Mouse (Mus musculus): ENCODE results near the gene Mcat.
"Not testable (repeated sequence)": the region's sequence is repeated elsewhere in the genome, so short reads cannot be mapped to it uniquely, and the experiment has no call there.

Mcat gene

DNA sequence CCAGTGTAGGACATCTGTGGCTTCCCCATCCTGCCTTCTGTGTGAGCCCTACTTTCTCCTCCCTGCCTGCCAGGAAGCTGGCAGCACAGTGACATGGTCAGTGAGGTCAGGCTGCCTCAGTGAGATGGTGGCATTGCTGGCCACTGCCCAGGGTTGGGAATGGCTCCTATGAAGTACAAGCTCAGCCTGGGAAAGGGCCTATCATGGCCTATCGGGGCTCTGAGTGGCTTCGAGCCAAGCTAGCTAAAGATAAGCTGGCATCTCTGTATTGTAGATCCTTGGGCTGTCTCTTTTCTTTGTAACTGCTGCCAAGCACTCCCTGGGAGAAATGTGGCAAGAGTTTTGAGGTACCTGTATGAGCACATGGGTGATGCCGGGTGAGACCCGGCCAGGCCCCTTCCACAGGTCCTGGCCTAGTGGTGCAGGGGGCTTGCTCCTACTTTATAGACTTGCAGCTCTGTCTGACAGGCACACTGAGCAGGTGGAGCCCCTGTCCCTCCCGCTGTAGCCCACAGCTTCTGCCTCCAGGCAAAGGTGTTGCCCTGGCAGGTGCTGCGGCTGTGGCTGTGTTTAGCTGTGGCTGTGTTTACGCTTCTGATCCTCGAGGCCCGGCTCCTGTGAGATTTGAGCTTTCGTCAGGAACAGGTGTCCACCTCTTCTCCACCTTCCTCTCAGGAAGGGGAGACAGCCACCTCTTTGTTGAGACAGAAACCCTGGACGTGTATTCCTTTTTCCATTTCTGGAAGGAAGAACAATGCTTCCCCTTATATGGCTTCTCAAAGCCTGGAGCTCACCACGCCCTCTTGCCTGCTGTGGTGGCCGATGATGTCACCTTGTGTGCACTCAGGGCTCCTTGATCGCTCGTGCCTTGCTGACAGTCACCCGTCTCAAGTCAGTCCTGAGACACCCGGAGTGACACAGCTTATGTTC, 28.4 kb downstream of the Mcat start:
- DNase-seq = no peak

DNA sequence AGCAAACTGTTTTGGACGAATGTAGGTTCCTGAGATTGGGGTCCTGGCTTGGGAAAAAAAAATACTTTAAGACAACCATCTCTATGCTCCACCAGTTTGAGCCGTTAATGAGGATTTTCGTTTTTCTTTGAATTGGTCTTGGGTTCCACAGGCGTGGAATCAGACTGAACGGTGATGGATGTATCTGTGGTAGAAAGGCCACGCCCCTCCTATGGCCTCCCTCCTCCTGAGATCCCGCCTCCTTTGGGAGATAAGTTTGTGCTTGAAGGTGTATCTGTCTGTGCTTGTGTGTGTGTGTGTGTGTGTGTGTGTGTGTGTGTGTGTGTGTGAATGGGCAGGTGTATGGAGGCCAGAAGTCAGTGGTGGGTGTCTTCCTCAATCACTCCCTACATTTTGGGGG, 31.0 kb downstream of the Mcat start:
- no peak for DNase-seq

DNA sequence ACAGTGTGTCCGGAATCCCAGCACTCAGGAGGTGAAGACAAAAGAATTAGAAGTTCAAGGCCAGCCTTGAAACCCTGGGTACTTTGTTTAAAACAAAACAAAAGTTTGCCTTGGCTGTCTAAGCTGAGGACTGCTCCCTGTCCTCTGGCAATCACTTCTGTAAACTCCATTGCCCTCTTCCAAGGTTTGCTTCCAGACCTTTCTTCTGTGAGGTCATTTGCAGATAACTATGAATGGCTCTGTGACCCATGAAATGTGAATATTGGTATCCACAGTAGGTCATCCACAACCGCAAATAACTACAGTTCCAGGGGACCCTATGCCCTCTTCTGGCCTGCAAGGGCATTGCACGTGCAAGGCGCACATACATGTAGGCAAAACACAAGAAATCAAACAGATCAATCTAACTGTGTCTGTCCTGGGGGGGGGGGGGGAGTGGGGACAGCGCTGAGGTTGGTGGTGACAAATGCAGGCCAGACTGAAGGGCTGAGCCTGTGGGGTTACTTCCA, 31.6 kb downstream of the Mcat start:
- no peak for DNase-seq

DNA sequence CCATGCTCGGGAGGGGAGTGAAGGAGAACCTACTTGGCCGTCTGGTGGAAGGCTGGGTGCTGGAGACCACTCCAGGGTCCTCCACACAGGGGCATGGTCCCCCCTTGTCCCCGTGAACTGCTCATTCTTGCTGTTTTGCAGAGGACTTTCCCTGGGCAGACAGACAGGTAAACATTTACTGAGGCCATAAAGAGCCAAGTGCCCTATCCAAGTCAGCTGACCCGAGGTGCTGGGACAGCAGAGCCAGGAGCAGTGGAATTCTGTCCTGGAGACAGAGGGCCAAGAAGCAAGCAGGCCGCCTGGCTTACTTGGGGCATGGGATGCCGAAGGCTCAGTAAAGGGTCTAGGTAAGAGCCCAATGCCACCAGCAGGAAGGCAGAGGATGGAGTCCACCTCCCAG, 32.9 kb downstream of the Mcat start:
- DNase-seq = no peak

DNA sequence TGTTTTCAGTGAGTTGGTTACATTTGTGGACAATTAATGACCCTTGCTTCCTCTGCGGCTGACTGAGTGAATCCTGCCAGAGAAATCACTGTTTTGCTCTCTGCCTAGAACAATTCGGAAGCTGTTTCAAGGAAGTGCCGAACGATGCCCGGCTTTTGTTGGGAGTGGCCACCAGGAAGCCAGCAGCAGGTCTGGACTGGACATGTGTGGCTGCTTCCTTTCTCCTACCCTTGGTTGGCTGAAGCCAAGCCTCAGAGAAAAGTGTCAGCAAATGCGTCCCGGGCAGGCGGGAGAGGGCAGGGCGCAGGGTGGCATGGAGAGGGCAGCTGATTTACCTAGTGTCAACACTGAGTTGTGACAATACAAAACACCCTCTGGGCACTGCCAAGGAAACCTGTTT, 33.4 kb downstream of the Mcat start:
- DNase-seq = no peak

DNA sequence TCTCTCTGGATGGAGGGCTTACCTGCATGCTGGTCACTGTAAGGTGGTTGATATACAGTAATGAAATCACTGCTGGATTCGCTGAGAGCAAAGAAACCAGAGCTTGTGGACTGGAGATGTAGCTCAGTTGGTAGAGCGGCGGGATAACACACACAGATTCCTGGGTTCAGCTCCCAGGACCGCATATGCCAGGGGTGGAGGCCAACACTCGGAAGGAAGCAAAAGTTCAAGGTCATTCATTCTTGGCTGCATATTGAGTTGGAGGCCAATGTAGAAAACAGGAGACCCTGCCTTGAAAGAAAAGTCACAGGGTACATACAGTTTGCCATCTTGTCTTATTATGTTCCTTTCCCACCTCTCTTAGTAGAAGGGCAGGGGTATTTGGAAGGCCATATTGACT, 33.8 kb downstream of the Mcat start:
- no peak for DNase-seq

DNA sequence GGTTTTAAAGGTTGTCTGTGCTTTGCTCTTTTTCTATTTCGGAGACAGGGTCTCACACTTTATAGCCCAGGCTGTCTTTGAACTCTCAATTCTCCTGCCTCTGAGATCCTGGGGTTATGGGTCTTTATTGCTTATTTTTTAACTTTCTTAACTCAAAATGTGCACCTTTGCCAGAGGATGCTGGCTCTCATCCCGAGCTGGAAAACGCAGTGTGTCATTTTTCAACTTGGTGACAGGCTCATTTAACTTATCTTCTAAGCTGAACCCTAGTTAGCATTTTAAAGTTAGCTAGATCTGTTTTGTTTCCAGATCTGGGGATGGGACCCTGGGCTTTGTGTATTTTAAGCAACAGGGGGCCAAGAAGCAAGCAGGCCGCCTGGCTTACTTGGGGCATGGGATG, 34.7 kb downstream of the Mcat start:
- DNase-seq = no peak

DNA sequence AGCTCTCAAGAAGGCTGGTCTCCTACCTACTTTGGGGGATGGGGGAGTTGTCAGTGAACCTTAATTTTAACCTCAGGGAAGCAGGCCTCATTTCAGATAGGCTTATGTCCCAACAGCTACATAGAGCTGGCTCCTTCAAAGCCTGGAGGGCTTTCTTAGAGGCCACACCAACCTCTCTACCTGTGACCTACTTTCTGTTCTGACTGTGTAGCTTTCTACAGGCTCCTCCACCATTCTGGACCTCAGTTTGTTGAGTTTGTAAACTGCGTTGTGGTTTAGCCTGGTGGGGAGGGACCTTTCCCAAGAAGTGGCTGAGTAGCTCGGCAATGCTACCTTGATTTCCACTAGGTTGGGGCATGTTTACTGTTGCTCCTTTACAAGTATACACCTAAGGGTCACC, 35.8 kb downstream of the Mcat start:
- DNase-seq = no peak

DNA sequence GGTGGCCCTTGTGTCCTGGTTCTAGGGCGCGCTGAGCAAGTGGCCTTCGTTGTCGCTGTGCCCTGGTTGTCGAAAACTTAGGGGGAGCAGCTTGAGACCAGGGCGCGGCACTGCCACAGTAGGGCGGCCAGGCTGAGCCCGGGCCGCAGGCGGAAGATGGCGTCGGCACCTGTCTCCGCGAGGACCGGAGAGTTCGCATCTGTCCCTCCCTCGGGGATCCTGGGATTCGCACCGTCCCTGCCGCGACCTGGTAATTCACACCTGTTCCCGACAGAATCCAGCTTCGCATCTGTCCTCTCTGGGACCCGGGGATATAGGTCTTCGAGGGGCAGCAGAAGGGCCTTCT, 36.5 kb downstream of the Mcat start:
- no peak for DNase-seq

DNA sequence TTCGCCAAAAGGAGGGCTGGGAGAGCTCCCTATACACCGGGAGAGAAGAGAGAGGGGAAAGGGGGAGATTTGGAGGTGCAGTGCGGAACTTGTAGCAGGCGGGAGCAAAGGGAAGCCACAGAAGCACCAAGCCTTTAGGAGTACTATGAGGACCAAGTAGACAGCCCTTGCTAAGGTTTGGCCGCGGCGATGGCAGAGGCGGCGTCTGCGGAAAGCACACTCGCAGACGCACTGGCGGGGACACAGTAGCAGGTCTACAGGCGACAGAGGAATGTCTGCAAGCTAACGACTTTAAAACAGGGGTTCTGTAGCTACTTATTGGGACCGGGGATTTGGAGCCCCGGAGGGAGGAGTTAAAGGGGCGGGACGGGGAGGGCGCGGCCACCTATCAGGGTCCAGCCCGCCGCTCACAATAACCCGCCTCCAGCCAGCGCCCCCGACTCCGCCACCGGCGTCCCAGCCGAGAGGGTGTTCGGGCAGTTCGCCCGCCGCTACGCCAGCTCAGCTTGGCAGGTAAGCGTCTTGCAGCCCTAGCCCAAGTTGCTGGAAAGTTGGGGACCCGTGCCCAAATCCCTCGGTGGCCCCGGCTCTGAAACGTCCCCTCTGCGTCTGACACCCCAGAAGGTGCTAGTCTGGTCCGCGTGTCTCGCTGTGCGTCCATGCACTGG, 37.0 kb downstream of the Mcat start, which contains the start of gene Bik:
TSS of gene Bik (plus strand) at position 439 of the 668 bp plus-strand sequence.
- DNase-seq = peak; percentile 22 to 35

DNA sequence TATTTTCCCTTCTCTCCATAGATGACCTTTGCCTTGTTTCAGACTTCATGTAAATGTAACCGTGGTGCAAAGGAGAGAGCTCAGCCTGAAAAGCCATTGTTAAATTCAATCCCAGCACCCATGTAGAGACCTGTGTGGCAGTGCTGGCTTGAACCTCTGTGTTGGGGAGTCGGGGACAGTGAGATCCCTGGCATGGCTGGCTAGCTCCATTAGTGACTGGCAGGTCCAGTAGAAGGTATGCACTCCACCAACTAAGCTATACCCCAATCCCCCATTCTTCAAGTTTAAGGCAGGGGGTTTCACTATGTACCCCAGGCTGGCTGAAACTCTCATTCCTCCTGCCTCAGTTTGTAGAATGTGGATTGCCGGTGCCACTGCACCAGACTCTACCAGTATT, 39.3 kb downstream of the Mcat start:
- DNase-seq = no peak

DNA sequence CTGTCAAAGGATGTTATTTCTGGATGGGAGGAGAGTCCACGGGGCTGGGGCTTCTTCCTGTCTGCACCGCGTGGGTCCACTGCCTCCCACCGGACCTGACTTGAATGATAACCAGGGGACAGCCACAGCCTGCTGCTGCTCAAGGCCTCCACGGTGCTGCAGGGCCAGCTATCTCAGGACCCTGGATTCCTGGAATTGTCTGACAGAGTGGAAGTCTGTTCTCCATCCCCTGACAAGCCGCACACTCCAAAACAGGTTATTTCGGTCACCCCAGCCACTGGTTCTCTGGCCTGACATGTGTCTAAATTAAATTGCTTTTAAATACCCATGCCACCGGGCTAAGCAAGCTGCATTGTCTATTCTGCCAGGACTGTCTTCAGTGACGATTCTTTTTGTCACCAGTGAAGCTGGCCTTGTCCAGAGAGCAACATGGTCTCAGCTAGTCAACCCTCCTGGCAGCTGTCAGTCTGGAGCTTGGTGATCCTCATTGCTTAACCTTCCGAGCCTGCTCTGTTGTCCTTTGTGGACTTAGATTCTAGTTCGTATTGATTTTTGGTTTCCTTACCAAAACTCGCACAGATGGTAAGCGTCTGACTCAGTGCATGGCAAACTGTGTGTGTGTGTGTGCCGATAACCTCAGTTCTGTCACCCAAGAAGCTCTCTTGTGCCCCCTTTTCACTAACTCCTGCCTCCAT, 39.8 kb downstream of the Mcat start:
- DNase-seq = no peak

DNA sequence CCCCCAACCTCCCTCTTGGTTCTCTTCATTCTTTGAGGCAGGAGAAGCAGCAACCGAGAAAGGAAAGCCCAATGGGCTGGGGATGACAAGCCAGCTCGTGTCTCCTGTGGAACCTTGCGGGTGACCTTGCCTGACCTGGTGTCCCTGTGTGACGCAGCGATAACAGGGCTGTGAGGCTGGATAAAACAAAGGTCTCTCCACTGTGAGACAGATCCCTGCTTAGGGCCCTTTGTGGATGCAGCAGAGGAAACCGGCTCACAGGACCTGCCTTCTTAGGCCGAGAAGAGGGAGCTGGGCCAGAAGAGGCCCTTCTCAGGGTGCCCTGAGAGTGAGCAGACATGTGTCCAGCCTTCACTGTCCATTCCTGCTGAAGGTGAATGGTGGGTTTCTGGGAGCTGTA, 40.4 kb downstream of the Mcat start:
- no peak for DNase-seq

DNA sequence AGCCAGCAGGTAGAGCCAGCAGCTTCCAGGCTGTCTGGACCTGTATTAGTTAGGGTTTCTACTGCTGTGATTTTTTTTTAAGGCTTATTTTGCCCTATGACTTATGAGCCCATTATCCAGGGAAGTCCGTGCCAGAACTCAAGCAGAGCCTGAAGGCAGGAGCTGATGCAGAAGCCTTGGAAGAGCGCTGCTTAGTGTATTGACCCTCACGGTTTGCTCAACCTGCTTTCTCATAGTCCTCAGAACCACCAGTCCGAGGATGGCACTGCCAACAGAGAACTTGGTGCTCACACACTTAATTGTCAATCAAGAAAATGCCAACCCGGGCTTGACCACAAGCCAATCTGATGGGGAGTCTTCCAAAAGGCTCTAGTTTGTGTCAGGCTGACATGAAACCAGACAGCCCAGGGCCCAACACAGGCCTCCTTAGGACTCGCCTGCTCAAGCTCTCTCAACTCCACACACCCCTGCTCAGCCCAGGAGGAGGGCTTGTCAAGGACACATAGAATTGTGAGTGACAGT, 42.7 kb downstream of the Mcat start:
- no peak for DNase-seq

DNA sequence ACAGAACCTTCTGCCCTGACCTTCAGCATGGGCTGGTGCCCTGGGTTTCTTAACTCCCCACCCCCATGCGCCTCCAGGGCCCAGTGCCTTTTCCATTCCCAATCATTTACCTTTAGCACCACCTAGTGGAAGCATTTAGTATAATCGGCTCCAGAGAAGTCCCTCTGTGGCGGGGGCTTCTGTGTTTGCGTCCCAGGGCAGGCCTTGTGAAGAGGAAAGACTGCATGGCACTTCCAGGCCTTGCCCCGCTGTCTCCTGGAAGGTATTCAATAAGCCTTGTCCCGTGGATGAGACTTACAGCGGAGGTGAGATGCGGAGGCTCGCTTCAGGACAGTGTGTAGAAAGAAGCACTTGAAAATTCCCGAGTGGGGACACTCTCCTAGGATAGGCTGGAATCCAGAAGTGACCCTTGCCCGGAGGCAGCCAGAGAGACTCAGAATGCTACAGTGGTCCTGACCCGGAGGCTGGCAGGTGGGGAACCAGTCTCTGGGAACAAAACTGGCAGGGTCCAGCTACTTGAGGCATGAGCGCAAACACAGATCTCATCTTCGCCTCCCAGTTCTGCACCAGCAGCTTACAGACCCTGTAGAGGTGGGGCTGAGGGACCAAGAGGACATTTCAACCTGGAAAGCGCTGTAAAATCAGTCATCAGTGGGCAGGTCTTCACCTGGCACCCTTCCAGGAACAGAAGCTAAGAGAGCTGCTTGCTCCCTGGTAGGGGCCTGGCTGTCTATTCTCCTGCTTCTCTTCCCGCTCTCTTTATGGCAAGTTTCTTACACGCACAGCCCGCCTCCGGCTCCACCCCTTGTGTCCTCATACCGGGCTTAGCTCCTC, 45.2 kb downstream of the Mcat start:
- DNase-seq = peak; percentile 61 to 72

DNA sequence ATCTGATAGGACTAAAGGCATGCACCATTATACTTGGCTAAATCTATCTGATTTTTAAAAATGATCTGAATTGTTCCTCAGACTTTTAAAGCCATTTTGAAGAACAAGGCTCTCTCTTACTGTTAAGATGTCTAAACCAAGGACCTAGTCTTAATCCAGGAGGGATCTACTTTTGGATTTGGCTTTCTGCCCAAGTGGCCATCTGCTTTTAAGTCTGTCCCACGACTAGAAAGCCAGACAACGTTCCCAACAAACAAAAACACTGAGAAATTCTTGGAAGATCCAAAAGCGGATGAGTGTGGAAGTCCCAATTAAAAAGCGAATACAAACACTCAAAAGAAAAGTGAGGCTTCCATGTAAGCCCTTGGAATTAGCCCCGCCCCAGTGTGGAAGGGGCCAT, 48.6 kb downstream of the Mcat start:
- peak; percentile 23 to 62 for DNase-seq

DNA sequence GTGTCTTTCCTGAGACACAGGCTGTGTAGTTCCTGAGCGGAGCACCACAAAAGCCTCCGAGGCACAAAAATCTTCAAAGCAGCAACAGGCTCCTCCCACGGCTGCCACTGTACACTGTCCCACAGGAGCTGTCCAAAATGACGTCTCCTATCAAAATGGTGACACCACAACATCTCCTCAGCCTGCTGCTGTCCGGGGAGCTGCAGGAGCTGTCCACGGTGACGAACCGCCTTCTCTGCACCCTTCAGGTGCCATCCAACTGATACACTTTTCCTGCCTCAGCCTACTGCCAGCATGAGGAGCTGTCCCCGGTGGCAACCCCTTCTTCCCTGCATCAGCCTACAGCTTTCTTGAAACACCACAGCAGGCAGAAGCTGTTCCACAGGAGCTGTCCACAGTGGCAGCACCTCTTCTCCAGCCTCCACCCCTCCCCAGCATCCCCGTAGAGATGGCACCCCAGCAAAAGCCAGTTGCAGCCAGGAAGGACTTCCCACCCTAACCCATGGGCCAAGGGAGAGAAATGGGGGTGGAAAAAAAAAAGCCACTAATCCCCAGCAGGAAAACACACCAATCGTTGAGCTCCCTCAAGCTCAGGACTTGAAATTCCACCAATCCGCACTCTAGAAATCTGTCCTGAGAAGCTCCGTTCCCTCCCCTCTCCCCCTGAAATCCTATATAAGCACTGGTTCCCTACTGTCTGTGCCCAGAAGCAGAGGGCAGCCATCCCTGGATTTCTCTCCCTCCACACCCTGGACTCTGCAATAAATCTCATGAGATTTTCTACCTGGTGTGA, 50.9 kb downstream of the Mcat start:
- no peak for DNase-seq

DNA sequence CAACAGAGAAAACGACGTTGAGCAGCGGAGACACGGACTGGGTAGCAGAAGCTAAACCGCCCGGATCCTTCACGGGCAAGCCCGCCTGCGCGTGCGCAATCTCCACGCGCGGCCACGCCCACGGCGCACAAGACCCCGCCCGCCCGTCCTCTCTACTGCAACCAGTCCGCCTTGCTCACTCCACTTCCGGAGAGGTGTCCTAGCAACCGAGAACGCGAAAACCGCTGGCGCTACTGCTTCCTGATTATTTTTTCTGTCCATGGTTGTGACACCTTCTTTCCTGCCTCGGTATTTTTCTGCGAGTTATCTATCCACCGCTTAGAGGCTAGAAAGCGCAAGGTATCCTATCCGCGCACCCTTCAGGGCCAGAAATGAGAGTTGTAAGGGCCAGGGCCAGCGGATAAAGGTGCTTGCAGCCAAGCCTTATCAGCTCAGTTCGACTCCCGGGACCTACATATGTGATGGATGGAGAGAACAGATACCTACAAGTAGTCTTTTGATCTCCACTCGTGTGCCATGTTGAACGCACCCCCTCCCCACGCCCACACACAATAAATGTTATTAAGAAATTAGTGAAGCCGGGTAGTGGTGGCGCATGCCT, 52.7 kb downstream of the Mcat start, which contains the start of gene Ttll1:
TSS of gene Ttll1 (minus strand) at position 89 of the 601 bp plus-strand sequence.
- DNase-seq = peak; percentile 91 to 95

DNA sequence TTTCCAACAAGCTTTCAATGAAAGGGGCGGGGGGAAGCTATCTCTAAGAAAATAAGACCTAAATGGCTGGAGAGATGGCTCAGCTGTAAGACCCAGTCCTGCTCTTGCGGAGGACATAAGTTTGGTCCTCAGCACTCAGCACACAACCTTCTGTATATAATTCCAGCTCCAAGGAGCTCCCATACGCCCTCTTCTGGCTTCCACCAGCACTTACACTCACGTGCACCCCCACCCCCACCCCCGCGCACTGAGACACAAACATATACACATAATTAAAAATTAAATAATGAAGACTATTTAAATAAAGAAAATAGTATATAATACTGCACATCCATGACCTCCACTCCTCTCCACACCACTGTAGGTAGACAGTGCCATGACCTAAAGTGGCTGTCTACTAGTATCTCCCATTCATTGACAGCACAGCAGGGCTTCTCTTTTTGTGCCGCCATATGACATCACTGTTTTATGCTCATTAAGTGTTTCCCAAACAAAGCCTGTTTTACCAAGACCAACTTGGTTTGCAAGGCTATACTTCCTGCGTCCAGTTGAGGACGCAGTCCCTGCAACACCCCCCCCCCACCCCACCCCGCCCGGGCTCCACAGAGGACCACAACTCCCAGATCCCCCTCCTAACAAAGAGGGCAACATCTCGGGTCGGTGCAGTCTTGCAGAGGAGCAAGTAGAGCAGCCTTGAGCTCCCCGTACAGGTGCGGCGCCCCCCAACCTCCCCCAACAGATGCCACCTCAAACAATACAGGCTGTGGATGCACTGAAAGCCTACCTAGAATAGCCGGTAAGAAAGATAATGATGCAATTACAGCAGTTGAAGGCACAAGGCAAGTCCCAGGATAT, 53.4 kb downstream of the Mcat start:
- no peak for DNase-seq

DNA sequence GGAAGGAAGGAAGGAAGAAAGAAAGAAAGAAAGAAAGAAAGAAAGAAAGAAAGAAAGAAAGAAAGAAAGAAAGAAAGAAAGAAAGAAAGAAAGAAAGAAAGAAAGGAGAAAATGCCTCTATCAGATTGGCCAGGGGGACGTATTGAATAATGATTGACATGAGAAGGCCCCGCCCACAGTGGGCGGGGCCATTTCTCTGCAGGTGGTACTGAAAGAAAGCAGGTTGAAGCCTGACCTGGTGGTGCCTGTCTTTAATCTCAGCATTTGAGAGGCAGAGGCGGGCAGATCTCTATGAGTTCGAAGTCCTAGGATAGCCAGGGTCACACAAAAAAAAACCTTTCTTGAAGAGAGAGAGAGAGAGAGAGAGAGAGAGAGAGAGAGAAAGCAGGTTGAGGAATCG, 62.1 kb downstream of the Mcat start:
- not testable (repeated sequence) for DNase-seq
